Mouse (Mus musculus) cortical plate, adult 2 months (tissue): ENCODE measurements at regions not wholly inside any gene's neighbourhood (a gene's known extent, or its start where the extent isn't known, plus 50 kb on each side); places are given as distances from the start of the nearest gene placed in this dataset.

Experiments
- CTCF ChIP-seq: fragments of 200-500 bp; IDR thresholded peaks from 2 replicates; pipeline ENCODE4 v1.5.1; 2011; ENCODE audit warnings: mild to moderate bottlenecking, control low read depth, low read length; ENCODE audit not compliant: insufficient read depth; ENCODE audit errors: extremely low read depth
- POLR2A ChIP-seq: fragments of 200-500 bp; IDR thresholded peaks from 2 replicates; pipeline ENCODE4 v1.6.1; 2011; ENCODE audit warnings: mild to moderate bottlenecking, low read length, control low read depth; ENCODE audit not compliant: insufficient read depth; ENCODE audit errors: extremely low read depth

DNA sequence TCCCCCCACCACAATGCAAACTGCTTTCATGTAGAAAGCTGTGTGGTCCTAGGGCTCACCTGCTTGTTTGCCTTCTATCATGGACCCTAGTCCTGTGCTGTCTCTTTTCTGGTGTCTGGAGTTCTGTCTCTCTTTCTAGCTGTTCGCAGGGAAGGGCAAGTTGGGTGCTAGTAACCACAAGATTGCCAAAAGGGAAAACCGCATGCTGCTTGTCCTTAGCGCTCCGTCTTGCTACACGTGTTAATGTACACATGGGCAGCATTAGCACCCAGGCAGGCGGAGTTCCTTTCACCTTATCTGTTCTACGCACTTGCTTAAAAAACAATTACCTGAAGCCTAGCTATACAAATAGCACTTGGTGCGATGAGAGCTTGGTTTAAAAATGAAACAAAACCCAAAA is 236.3 kb upstream of the Pard3b start:
- TF ChIP-seq POLR2A, result no peak
- TF ChIP-seq CTCF, result no peak
